In genomic region chr5:21785776-21786175, GRCm38 (mm10) we compare ENCODE assay signal across 8 mouse cellular contexts. TPM values are rescaled to one million over a fixed set of nuclear protein-coding genes. Genes with fewer than 3 reads are reported as not detected.
A peak's percentile ranks its signal among the peaks of the same experiment; 100 is the strongest.
DNase-seq lines count a peak whose midpoint lies in the region; ATAC-seq and TF ChIP-seq lines count a peak whose summit lies in the region.

No protein-coding gene starts in this region.

- peak overlapping the region; percentile 91 for H3K4me2 ChIP-seq in kidney, embryonic 15.5 days
- H3K4me2 ChIP-seq in hindbrain, embryonic 11.5 days (replicated peaks; ENCODE audit: low read depth, low read length): no peak overlapping the region
- peak overlapping the region; percentile 64; the same call in 1 of the 2 replicates for H3K4me2 ChIP-seq in midbrain, postnatal 0 days (ENCODE audit: low read depth, low read length, poor library complexity, severe bottlenecking)

- ATAC-seq in kidney, embryonic 15.5 days (replicated peaks; ENCODE audit: low FRiP score): no peak
- ATAC-seq in hindbrain, embryonic 11.5 days (ENCODE audit: low FRiP score): no peak
- ATAC-seq in midbrain, postnatal 0 days (ENCODE audit: low FRiP score): no peak

- peak overlapping the region; percentile 87; the same call in 1 of the 2 replicates for H3K27ac ChIP-seq in kidney, embryonic 15.5 days
- peak overlapping the region; percentile 70; the same call in 1 of the 2 replicates for H3K27ac ChIP-seq in hindbrain, embryonic 11.5 days (ENCODE audit: low read depth, low read length)
- H3K27ac ChIP-seq in midbrain, postnatal 0 days (ENCODE audit: low read depth, low read length): no peak overlapping the region

- no peaks in the 10 kb centered on the region for H3K9me3 ChIP-seq in kidney, embryonic 15.5 days (replicated peaks)
- no peaks in the 10 kb centered on the region for H3K9me3 ChIP-seq in hindbrain, embryonic 11.5 days (ENCODE audit: control insufficient read depth, low read length)
- H3K9me3 ChIP-seq in midbrain, postnatal 0 days (ENCODE audit: low read length): no peaks in the 10 kb centered on the region

- peaks cover 17% of the 10 kb centered on the region for H3K4me1 ChIP-seq in kidney, embryonic 15.5 days
- H3K4me1 ChIP-seq in hindbrain, embryonic 11.5 days (replicated peaks; ENCODE audit: control insufficient read depth, insufficient read depth, low read length): no peaks in the 10 kb centered on the region
- 0 out of 2 replicates have a peak, but pooled peaks cover 16% of the 10 kb centered on the region for H3K4me1 ChIP-seq in midbrain, postnatal 0 days (ENCODE audit: insufficient read depth, low read length)

- no peak overlapping the region for H3K9ac ChIP-seq in kidney, embryonic 15.5 days
- no peak overlapping the region for H3K9ac ChIP-seq in hindbrain, embryonic 11.5 days (ENCODE audit: low read depth, low read length)
- H3K9ac ChIP-seq in midbrain, postnatal 0 days (replicated peaks; ENCODE audit: low read length, poor library complexity, severe bottlenecking): no peak overlapping the region

- H3K27me3 ChIP-seq in kidney, embryonic 15.5 days: no peaks in the 10 kb centered on the region
- no peaks in the 10 kb centered on the region for H3K27me3 ChIP-seq in hindbrain, embryonic 11.5 days (ENCODE audit: control insufficient read depth, insufficient read depth, low read length)
- no peaks in the 10 kb centered on the region for H3K27me3 ChIP-seq in midbrain, postnatal 0 days (ENCODE audit: insufficient read depth, low read length)

- WGBS in kidney, embryonic 15.5 days: 79% methylated on average over 7 of the region's 7 CpGs
- 82% methylated on average over 6 of the region's 7 CpGs for WGBS in hindbrain, embryonic 11.5 days
- WGBS in midbrain, postnatal 0 days: 79% methylated on average over 7 of the region's 7 CpGs

- peaks cover 32% of the 10 kb centered on the region for H3K36me3 ChIP-seq in kidney, embryonic 15.5 days
- 0 out of 2 replicates have a peak, but pooled peaks cover 2% of the 10 kb centered on the region for H3K36me3 ChIP-seq in hindbrain, embryonic 11.5 days (ENCODE audit: control insufficient read depth, insufficient read depth, low read length)
- peaks cover 20% of the 10 kb centered on the region for H3K36me3 ChIP-seq in midbrain, postnatal 0 days (ENCODE audit: insufficient read depth, low read length)

- H3K4me3 ChIP-seq in kidney, embryonic 15.5 days (replicated peaks): no peak overlapping the region
- no peak overlapping the region for H3K4me3 ChIP-seq in hindbrain, embryonic 11.5 days (ENCODE audit: low read depth, low read length)
- H3K4me3 ChIP-seq in midbrain, postnatal 0 days (ENCODE audit: low read depth, low read length): no peak overlapping the region

- no peak for TF ChIP-seq CTCF in midbrain, postnatal 0 days (IDR thresholded peaks at IDR 0.05)

- DNase-seq in kidney, adult 11 months: no peak
- peak; percentile 16 for DNase-seq in adipocyte (ENCODE audit: low spot score)
- no peak for DNase-seq in hindbrain, embryonic 11.5 days (ENCODE audit: low spot score)
- no peak for DNase-seq in midbrain, postnatal 0 days (ENCODE audit: low spot score)
- DNase-seq in right cerebral cortex, postnatal 4 days: no peak
- no peak for DNase-seq in layer of hippocampus, adult 11-12 months (ENCODE audit: low spot score)
- no peak for DNase-seq in layer of hippocampus, postnatal 25 days (ENCODE audit: extremely low spot score in 1 of 2, low spot score in 1 of 2)

RNA-seq across cellular contexts. Expression of gene Psmc2, which starts 0.7 kb away (rescaled TPM):
- 186 and 199 TPM in 2 replicates for polyA plus RNA-seq in kidney, embryonic 15.5 days (2015; fragmentation: Nextera tagmentation; extraction: Ambion mirVana)
- polyA plus RNA-seq in hindbrain, embryonic 11.5 days (2014; fragmentation: Nextera tagmentation; extraction: Ambion mirVana): 245 and 265 TPM in 2 replicates
- total RNA-seq in midbrain, postnatal 0 days (2014; rRNA removed): 35.8 and 46.4 TPM in 2 replicates
- polyA plus RNA-seq in midbrain, postnatal 0 days (2015; fragmentation: Nextera tagmentation; extraction: Ambion mirVana): 188 and 191 TPM in 2 replicates
- 100 to 1,000 TPM; 112 to 126 TPM for total RNA-seq in layer of hippocampus, postnatal 25 days (2021)

RNA-seq across cellular contexts. Expression of gene Dnajc2, which starts 0.7 kb away (rescaled TPM):
- 75.2 and 77.8 TPM in 2 replicates for polyA plus RNA-seq in kidney, embryonic 15.5 days (2015; fragmentation: Nextera tagmentation; extraction: Ambion mirVana)
- polyA plus RNA-seq in hindbrain, embryonic 11.5 days (2014; fragmentation: Nextera tagmentation; extraction: Ambion mirVana): 96.1 and 101 TPM in 2 replicates
- total RNA-seq in midbrain, postnatal 0 days (2014; rRNA removed): 21.3 and 29.0 TPM in 2 replicates
- polyA plus RNA-seq in midbrain, postnatal 0 days (2015; fragmentation: Nextera tagmentation; extraction: Ambion mirVana): 68.0 and 71.8 TPM in 2 replicates
- 10 to 100 TPM; 26.2 to 33.3 TPM for total RNA-seq in layer of hippocampus, postnatal 25 days (2021)

RNA-seq across cellular contexts. Expression of gene Pmpcb, which starts 48.8 kb away (rescaled TPM):
- polyA plus RNA-seq in kidney, embryonic 15.5 days (2015; fragmentation: Nextera tagmentation; extraction: Ambion mirVana): 90.5 and 97.7 TPM in 2 replicates
- polyA plus RNA-seq in hindbrain, embryonic 11.5 days (2014; fragmentation: Nextera tagmentation; extraction: Ambion mirVana): 101 and 111 TPM in 2 replicates
- total RNA-seq in midbrain, postnatal 0 days (2014; rRNA removed): 64.7 and 86.4 TPM in 2 replicates
- polyA plus RNA-seq in midbrain, postnatal 0 days (2015; fragmentation: Nextera tagmentation; extraction: Ambion mirVana): 64.0 and 68.6 TPM in 2 replicates
- 10 to 100 TPM; 70.7 to 75.8 TPM for total RNA-seq in layer of hippocampus, postnatal 25 days (2021)
